Mouse (Mus musculus) kidney, adult 2 months (tissue): Measurements from ENCODE around the gene Ikzf4.

Source experiments
- CTCF ChIP-seq: fragments of 200-500 bp; conservative IDR thresholded peaks from 2 replicates; pipeline ENCODE4 v1.5.1; 2011; ENCODE audit warnings: low read depth, mild to moderate bottlenecking, control low read depth, low read length, moderate library complexity, mixed read lengths; ENCODE audit not compliant: insufficient read depth, insufficient read length
- POLR2A ChIP-seq: fragments of 200-500 bp; IDR thresholded peaks from one replicate; pipeline ENCODE4 v1.6.1; 2011; ENCODE audit warnings: low read depth, low read length, control low read depth

DNA sequence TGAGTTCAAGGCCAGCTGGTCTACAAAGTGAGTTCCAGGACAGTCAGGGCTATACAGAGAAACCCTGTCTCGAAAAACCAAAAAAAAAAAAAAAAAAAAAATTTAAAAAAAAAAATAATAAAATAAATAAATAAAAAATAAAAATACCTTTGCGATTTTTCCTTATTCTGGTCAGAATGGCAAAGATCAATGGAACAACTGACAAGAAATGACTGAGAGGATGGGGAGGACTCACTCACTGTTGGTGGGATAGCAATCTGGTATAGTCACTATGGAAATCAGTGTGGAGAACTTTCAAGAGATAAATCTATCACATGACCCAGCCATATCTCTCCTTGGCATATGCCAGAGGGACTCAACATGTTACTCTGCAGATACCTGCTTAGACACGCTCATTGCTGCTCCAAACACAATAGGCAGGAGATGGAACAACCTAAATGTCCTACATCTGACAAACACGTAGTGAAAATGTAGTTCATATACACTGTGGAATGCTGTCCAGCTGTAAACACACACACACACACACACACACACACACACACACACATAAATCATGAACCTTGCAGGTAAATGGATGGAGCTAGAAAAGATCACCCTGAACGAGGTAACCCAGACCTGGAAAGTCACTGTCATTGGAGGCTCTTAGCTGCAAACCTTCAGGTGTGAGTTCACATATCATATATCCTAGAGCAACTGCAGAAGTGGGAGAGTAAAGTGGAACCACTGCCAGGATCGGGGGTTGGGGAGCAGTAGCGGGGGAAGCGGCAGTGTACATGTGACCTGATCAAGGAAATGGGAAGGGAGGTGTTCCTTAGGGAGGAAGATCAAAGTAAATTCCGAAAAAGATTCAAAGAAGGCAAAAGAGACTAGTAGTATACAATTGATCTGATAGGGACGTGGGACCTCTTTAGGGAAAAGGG lies 18.1 kb downstream of the Ikzf4 start:
- TF ChIP-seq CTCF = no peak
- TF ChIP-seq POLR2A = no peak
